Comparison of ENCODE assay signal across 10 mouse cellular contexts in genomic region chr9:120855293-120856050, GRCm38 (mm10).
A peak's percentile ranks its signal among the peaks of the same experiment; 100 is the strongest.
DNase-seq lines count a peak whose midpoint lies in the region; ATAC-seq and TF ChIP-seq lines count a peak whose summit lies in the region.
"Had no signal": no experiment of that assay in that cellular context is flagged by ENCODE, and none has a peak within 500 bp of the region (broad histone marks: within the 10 kb centered on the region; RNA-seq: fewer than 3 reads in every experiment).

No protein-coding gene starts in this region.

- intact Hi-C loops in heart, postnatal 25 days (cut with DNase I), result no loop called here
- intact Hi-C loops in gastrocnemius, postnatal 36 days (cut with DNase I), result no loop called here

- no peaks in the 10 kb centered on the region for H3K9me3 ChIP-seq in liver, postnatal 0 days (ENCODE audit: low read length)
- no peaks in the 10 kb centered on the region for H3K9me3 ChIP-seq in liver, embryonic 11.5 days (ENCODE audit: control insufficient read depth, low read length)
- no peaks in the 10 kb centered on the region for H3K9me3 ChIP-seq in midbrain, embryonic 15.5 days
- H3K9me3 ChIP-seq: lung, embryonic 15.5 days had no signal

- WGBS in liver, postnatal 0 days (ENCODE audit: insufficient replicate concordance), result 59% methylated on average over 3 of the region's 3 CpGs
- 68% methylated on average over 3 of the region's 3 CpGs for WGBS in liver, embryonic 11.5 days
- WGBS in midbrain, embryonic 15.5 days, result 26% methylated on average over 3 of the region's 3 CpGs

- no peaks in the 10 kb centered on the region for H3K27me3 ChIP-seq in liver, postnatal 0 days (ENCODE audit: insufficient read depth, low read length)
- H3K27me3 ChIP-seq in liver, embryonic 11.5 days (replicated peaks; ENCODE audit: control insufficient read depth, insufficient read depth, low read length), result no peaks in the 10 kb centered on the region
- no peaks in the 10 kb centered on the region for H3K27me3 ChIP-seq in midbrain, embryonic 15.5 days (replicated peaks)
- H3K27me3 ChIP-seq: lung, embryonic 15.5 days had no signal

- H3K27ac ChIP-seq in liver, postnatal 0 days (ENCODE audit: low read depth), result no peak overlapping the region
- H3K27ac ChIP-seq in liver, embryonic 11.5 days (ENCODE audit: low read depth, low read length), result no peak overlapping the region
- no peak overlapping the region for H3K27ac ChIP-seq in midbrain, embryonic 15.5 days
- H3K27ac ChIP-seq: lung, embryonic 15.5 days had no signal

- peak; percentile 77 for DNase-seq in adrenal gland, adult 2 months
- no peak for DNase-seq in adrenal gland, adult 18-20 months (ENCODE audit: low spot score in 2 of 2)
- peak; percentile 54 for DNase-seq in liver, postnatal 0 days
- DNase-seq in liver, embryonic 11.5 days (ENCODE audit: low spot score), result no peak
- DNase-seq in heart, postnatal 25 days (ENCODE audit: low spot score), result peak; percentile 26
- no peak for DNase-seq in cerebellum, adult 9-11 months
- no peak for DNase-seq in gastrocnemius, postnatal 36 days
- DNase-seq: cerebellum, adult 11-12 months had no signal

- TF ChIP-seq CTCF in liver, postnatal 0 days (IDR thresholded peaks at IDR 0.05; ENCODE audit: low read depth), result no peak

- H3K4me2 ChIP-seq in liver, postnatal 0 days (ENCODE audit: low read depth, low read length), result no peak overlapping the region
- no peak overlapping the region for H3K4me2 ChIP-seq in liver, embryonic 11.5 days
- H3K4me2 ChIP-seq in midbrain, embryonic 15.5 days, result no peak overlapping the region
- H3K4me2 ChIP-seq: lung, embryonic 15.5 days had no signal

- no peak overlapping the region for H3K9ac ChIP-seq in liver, postnatal 0 days (replicated peaks)
- H3K9ac ChIP-seq in liver, embryonic 11.5 days (ENCODE audit: low read depth, low read length), result no peak overlapping the region
- H3K9ac ChIP-seq in midbrain, embryonic 15.5 days, result no peak overlapping the region
- H3K9ac ChIP-seq: lung, embryonic 15.5 days had no signal

- ATAC-seq in liver, postnatal 0 days, result no peak
- no peak for ATAC-seq in liver, embryonic 11.5 days (replicated peaks; ENCODE audit: low FRiP score)
- peak; percentile 52; the same call in 1 of the 2 replicates for ATAC-seq in midbrain, embryonic 15.5 days (replicated peaks)

- peaks cover 13% of the 10 kb centered on the region for H3K4me1 ChIP-seq in liver, postnatal 0 days (ENCODE audit: insufficient read depth)
- H3K4me1 ChIP-seq in liver, embryonic 11.5 days (replicated peaks; ENCODE audit: control insufficient read depth, insufficient read depth, low read length), result no peaks in the 10 kb centered on the region
- 0 out of 2 replicates have a peak, but pooled peaks cover 3% of the 10 kb centered on the region for H3K4me1 ChIP-seq in midbrain, embryonic 15.5 days

- TF ChIP-seq EP300 in liver, postnatal 0 days (IDR thresholded peaks at IDR 0.05; ENCODE audit: low read depth), result no peak

- H3K4me3 ChIP-seq in liver, postnatal 0 days (ENCODE audit: low read depth, low read length), result no peak overlapping the region
- H3K4me3 ChIP-seq in liver, embryonic 11.5 days (ENCODE audit: low read depth, low read length), result no peak overlapping the region
- no peak overlapping the region for H3K4me3 ChIP-seq in midbrain, embryonic 15.5 days
- H3K4me3 ChIP-seq: lung, embryonic 15.5 days had no signal

- H3K36me3 ChIP-seq in liver, postnatal 0 days (replicated peaks; ENCODE audit: insufficient read depth, low read length), result no peaks in the 10 kb centered on the region
- H3K36me3 ChIP-seq in liver, embryonic 11.5 days (ENCODE audit: control insufficient read depth, insufficient read depth, low read length), result no peaks in the 10 kb centered on the region
- H3K36me3 ChIP-seq in midbrain, embryonic 15.5 days (replicated peaks), result no peaks in the 10 kb centered on the region
- H3K36me3 ChIP-seq: lung, embryonic 15.5 days had no signal

Comparison
In these comparisons a context has a peak if more than half of its experiments do, and no peak if none do; other contexts are left out.
1. DNase-seq: peak in adrenal gland, adult 2 months (single experiment), liver, postnatal 0 days (single experiment) and heart, postnatal 25 days (single experiment); none in adrenal gland, adult 18-20 months (0 of 2), liver, embryonic 11.5 days (single experiment), cerebellum, adult 9-11 months (single experiment) and gastrocnemius, postnatal 36 days (0 of 2).